Mouse (Mus musculus): Measurements from ENCODE around the gene Supt3. TPM values are rescaled to one million over a fixed set of nuclear protein-coding genes. Genes with fewer than 3 reads are reported as not detected.

Supt3 gene
- total and polyA plus RNA-seq, 2 experiments, result 2.3 to 4.9 TPM

DNA sequence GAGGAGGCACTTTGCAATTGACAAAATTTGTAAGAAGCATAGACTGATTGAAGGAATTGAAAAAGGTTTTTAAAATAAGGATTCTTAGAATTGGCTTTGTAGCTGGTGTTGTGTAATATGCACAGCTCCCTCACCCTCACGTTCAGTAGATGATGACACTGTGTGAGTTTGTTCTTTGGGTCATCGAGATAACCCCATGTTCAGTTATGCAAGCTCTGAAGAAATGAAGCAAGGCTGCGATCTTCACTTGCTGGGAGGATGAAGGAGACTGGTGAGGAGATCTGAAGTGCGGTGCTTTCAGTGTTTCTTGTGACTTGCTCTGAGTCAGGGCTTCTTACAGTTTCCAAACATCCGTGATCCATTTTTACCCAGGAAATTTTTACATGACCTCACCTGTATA, 168.4 kb downstream of the Supt3 start:
- no peaks in the 10 kb centered on the region for H3K27me3 ChIP-seq (ENCODE audit: control insufficient read depth, insufficient read depth, low read length)
- no peaks in the 10 kb centered on the region for H3K79me2 ChIP-seq (ENCODE audit: control insufficient read depth, insufficient read depth, low read length)
- H3K9ac ChIP-seq (ENCODE audit: low read depth, low read length), result no peak overlapping the region
- WGBS, result 30% methylated on average over 5 of the region's 5 CpGs
- no peak overlapping the region for H3K4me3 ChIP-seq (ENCODE audit: insufficient read depth, low read depth, low read length)
- TF ChIP-seq POLR2A (IDR thresholded peaks at IDR 0.05; ENCODE audit: extremely low read depth, insufficient read depth, low read length), result no peak
- TF ChIP-seq CTCF (IDR thresholded peaks at IDR 0.05; ENCODE audit: low read depth, low read length), result no peak
- H3K4me1 ChIP-seq (ENCODE audit: control insufficient read depth, insufficient read depth, low read length), result peaks cover 11% of the 10 kb centered on the region
- H3K36me3 ChIP-seq (ENCODE audit: control insufficient read depth, insufficient read depth, low read length), result no peaks in the 10 kb centered on the region
- DNase-seq (ENCODE audit: extremely low read depth, low read depth, low spot score), result peak; percentile 91
- H3K27ac ChIP-seq (replicated peaks; ENCODE audit: insufficient read depth, low read depth, low read length), result no peak overlapping the region

DNA sequence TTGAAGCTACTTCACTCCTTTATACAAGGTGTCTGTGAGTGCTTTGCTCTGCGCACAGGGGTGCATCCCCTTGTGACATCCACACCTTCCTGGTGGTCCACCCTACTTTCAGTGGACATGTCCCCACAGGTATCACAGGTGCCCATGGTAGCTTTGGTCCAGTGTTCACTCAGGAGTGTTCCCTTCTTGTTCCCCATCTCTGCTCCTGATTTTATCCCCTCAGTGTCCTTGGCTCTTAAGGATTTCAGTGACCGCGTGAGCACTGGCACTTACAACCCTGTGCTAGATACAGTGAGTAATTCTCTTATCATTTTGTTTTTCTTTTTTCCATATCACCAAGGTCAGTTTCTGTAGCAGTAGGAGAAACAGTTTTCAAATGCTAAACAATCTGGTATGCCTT, 171.4 kb downstream of the Supt3 start:
- Histone ChIP-seq H3K36me3 (ENCODE audit: control insufficient read depth, insufficient read depth, low read length) (no peaks in the 10 kb centered on the region), H3K4me3 (ENCODE audit: insufficient read depth, low read depth, low read length) (no peak overlapping the region), H3K27ac (replicated peaks; ENCODE audit: insufficient read depth, low read depth, low read length) (no peak overlapping the region), H3K4me1 (ENCODE audit: control insufficient read depth, insufficient read depth, low read length) (peaks cover 9% of the 10 kb centered on the region), H3K79me2 (ENCODE audit: control insufficient read depth, insufficient read depth, low read length) (no peaks in the 10 kb centered on the region), H3K27me3 (ENCODE audit: control insufficient read depth, insufficient read depth, low read length) (no peaks in the 10 kb centered on the region), H3K9ac (ENCODE audit: low read depth, low read length) (no peak overlapping the region)
- TF ChIP-seq POLR2A (IDR thresholded peaks at IDR 0.05; ENCODE audit: extremely low read depth, insufficient read depth, low read length), result no peak
- TF ChIP-seq CTCF (IDR thresholded peaks at IDR 0.05; ENCODE audit: low read depth, low read length), result no peak
- DNase-seq (ENCODE audit: extremely low read depth, low read depth, low spot score), result no peak
- 95% methylated on average over 3 of the region's 3 CpGs for WGBS

DNA sequence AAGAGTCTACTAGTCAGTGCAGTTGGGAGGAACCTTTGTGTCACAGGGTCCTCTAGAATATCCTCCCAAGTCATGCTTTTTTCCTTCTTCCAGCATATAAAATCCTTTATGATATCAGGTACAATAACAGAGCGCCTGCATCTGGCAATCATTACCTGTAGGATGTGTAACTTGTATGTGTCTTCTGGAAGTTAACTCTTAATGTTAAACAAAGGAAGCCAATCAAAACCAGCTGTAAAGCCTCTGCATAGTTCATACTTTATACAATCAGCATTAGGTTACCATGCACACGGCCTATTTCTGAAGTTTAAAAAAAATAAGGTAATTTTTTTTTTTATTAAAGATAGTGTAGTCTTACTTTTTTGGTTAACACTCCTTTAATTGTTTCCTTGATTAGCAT, 179.7 kb downstream of the Supt3 start:
- no peaks in the 10 kb centered on the region for H3K79me2 ChIP-seq (ENCODE audit: control insufficient read depth, insufficient read depth, low read length)
- H3K4me3 ChIP-seq (ENCODE audit: insufficient read depth, low read depth, low read length), result no peak overlapping the region
- WGBS, result 98% methylated on average over 2 of the region's 2 CpGs
- no peaks in the 10 kb centered on the region; the same call in 1 of the 2 replicates for H3K36me3 ChIP-seq (ENCODE audit: control insufficient read depth, insufficient read depth, low read length)
- H3K27ac ChIP-seq (replicated peaks; ENCODE audit: insufficient read depth, low read depth, low read length), result no peak overlapping the region
- no peak overlapping the region for H3K9ac ChIP-seq (ENCODE audit: low read depth, low read length)
- H3K27me3 ChIP-seq (ENCODE audit: control insufficient read depth, insufficient read depth, low read length), result no peaks in the 10 kb centered on the region
- no peaks in the 10 kb centered on the region for H3K4me1 ChIP-seq (ENCODE audit: control insufficient read depth, insufficient read depth, low read length)
- TF ChIP-seq POLR2A (IDR thresholded peaks at IDR 0.05; ENCODE audit: extremely low read depth, insufficient read depth, low read length) (no peak), CTCF (IDR thresholded peaks at IDR 0.05; ENCODE audit: low read depth, low read length) (no peak)
- no peak for DNase-seq (ENCODE audit: extremely low read depth, low read depth, low spot score)

DNA sequence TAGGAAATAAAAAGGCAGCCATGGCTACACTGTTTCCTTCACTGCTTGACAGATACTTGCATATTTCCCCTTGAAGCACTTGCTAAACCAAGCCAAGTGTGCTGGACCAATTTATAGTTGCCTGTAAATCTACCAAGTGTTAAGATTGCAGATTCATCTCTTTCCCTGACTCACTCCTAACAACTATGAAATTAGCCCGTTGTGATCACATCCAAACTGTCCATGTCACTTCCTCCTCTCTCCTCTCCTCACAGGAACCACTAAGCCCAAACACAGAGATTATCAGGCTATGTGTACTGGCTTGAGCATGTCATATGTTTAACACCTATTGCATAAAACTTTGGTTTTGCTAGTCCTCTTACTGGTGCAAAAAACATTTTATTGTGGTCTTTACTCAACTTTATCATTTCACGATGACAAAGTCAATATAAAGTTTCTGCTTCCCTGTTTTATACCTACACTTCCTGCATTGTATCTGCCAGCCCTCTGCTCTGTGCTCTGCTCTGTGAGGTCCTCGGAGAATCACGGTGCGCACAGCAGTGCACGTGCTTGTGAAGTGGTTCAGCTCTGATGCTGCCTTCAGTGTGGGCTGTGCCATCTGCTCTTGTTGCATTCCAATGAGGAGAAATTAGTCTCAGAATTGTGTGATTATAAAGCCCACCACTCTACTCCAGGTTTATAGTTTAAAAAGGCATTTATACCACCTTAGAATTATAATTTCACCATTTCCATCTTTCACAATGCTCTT, 186.3 kb downstream of the Supt3 start:
- WGBS, result 83% methylated on average over 6 of the region's 6 CpGs

DNA sequence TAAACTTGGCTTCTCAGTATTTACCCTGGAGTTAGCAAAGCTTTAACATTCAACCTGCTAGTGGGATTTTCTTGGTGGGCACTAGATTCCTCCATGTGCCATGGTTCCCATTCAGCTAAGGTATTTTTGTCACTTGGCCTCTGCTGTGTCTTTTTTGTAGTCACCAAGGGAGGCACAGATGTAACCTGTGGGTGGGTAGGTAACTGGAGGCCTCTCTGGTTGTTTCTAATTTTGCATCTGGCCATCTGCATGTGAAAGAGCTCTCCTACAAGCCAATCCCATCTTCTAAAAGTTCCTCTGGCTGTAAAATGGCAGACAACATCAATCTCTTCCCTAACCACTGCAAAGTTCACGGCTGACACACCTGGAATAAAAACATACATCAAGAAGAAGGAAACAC, 190.2 kb downstream of the Supt3 start:
- 100% methylated on average over 1 of the region's 1 CpGs for WGBS
- Histone ChIP-seq H3K36me3 (ENCODE audit: control insufficient read depth, insufficient read depth, low read length) (no peaks in the 10 kb centered on the region), H3K27me3 (ENCODE audit: control insufficient read depth, insufficient read depth, low read length) (no peaks in the 10 kb centered on the region), H3K4me3 (ENCODE audit: insufficient read depth, low read depth, low read length) (no peak overlapping the region), H3K9ac (ENCODE audit: low read depth, low read length) (no peak overlapping the region), H3K4me1 (ENCODE audit: control insufficient read depth, insufficient read depth, low read length) (no peaks in the 10 kb centered on the region), H3K27ac (replicated peaks; ENCODE audit: insufficient read depth, low read depth, low read length) (no peak overlapping the region), H3K79me2 (ENCODE audit: control insufficient read depth, insufficient read depth, low read length) (no peaks in the 10 kb centered on the region)
- TF ChIP-seq POLR2A (IDR thresholded peaks at IDR 0.05; ENCODE audit: extremely low read depth, insufficient read depth, low read length) (no peak), CTCF (IDR thresholded peaks at IDR 0.05; ENCODE audit: low read depth, low read length) (no peak)
- no peak for DNase-seq (ENCODE audit: extremely low read depth, low read depth, low spot score)

More for the DNA sequence above, 186.3 kb downstream of the Supt3 start:
- Histone ChIP-seq H3K36me3 (ENCODE audit: control insufficient read depth, insufficient read depth, low read length) (no peaks in the 10 kb centered on the region; the same call in 1 of the 2 replicates), H3K79me2 (ENCODE audit: control insufficient read depth, insufficient read depth, low read length) (no peaks in the 10 kb centered on the region), H3K4me1 (ENCODE audit: control insufficient read depth, insufficient read depth, low read length) (no peaks in the 10 kb centered on the region), H3K4me3 (ENCODE audit: insufficient read depth, low read depth, low read length) (no peak overlapping the region), H3K27me3 (ENCODE audit: control insufficient read depth, insufficient read depth, low read length) (no peaks in the 10 kb centered on the region), H3K9ac (ENCODE audit: low read depth, low read length) (no peak overlapping the region), H3K27ac (replicated peaks; ENCODE audit: insufficient read depth, low read depth, low read length) (no peak overlapping the region)
- no peak for TF ChIP-seq POLR2A (IDR thresholded peaks at IDR 0.05; ENCODE audit: extremely low read depth, insufficient read depth, low read length)
- TF ChIP-seq CTCF (IDR thresholded peaks at IDR 0.05; ENCODE audit: low read depth, low read length), result no peak
- no peak for DNase-seq (ENCODE audit: extremely low read depth, low read depth, low spot score)

DNA sequence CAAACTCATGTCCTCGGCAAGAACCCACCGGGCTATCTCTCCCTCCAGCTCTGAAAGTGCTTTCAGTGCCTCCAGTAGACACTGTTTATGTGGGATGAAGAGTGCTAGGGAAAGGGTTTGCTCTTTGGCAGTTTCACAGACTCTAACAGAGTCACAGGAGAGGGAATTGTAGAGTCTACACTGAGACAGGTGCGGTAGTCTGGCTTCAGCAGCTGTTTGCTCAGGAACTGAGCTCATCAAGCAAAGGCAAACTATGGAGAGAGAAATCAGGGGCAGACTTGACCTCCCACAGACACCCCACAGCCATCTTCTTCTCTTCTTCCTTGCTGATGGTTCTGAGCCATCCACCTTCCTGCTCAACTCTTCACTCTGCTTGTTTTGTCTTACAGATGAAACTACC, 193.3 kb downstream of the Supt3 start:
- TF ChIP-seq POLR2A (IDR thresholded peaks at IDR 0.05; ENCODE audit: extremely low read depth, insufficient read depth, low read length), result no peak
- Histone ChIP-seq H3K79me2 (ENCODE audit: control insufficient read depth, insufficient read depth, low read length) (no peaks in the 10 kb centered on the region), H3K36me3 (ENCODE audit: control insufficient read depth, insufficient read depth, low read length) (no peaks in the 10 kb centered on the region), H3K27me3 (ENCODE audit: control insufficient read depth, insufficient read depth, low read length) (no peaks in the 10 kb centered on the region), H3K27ac (replicated peaks; ENCODE audit: insufficient read depth, low read depth, low read length) (no peak overlapping the region), H3K4me1 (ENCODE audit: control insufficient read depth, insufficient read depth, low read length) (no peaks in the 10 kb centered on the region), H3K4me3 (ENCODE audit: insufficient read depth, low read depth, low read length) (no peak overlapping the region), H3K9ac (ENCODE audit: low read depth, low read length) (no peak overlapping the region)
- no peak for DNase-seq (ENCODE audit: extremely low read depth, low read depth, low spot score)
- 85% methylated on average over 3 of the region's 3 CpGs for WGBS
